Mouse (Mus musculus) common myeloid progenitor, adult 5-6 weeks (primary cell): ENCODE results near the gene Ssxb6. TPM values are rescaled to one million over a fixed set of nuclear protein-coding genes. Genes with fewer than 3 reads are reported as not detected.
"Not testable (repeated sequence)": the region's sequence is repeated elsewhere in the genome, so short reads cannot be mapped to it uniquely, and the experiment has no call there.

Experiments
- ATAC-seq: replicated peaks from 2 replicates; pipeline ENCODE4 v1.8.0; 2016; ENCODE audit warnings: low read depth, mild to moderate bottlenecking, moderate TSS enrichment, inconsistent platforms; ENCODE audit not compliant: poor library complexity, severe bottlenecking
- total RNA-seq: library from RNA; stranded (forward); fragments of 200-1000, 187-1606 nt; gene quantifications from 2 replicates; pipeline ENCODE4 v1.2.3, GENCODE M21; 2017

The Ssxb6 gene
- not detected in 2 replicates for total RNA-seq

GRCm38 (mm10) chrX:8548155-8548554, at the start of gene Ssxb6:
TSS of gene Ssxb6 (minus strand) at chrX:8548255.
- ATAC-seq = not testable (repeated sequence)

GRCm38 (mm10) chrX:8591716-8592115, 43.7 kb upstream of the Ssxb6 start, which contains the start of gene Ssxb3:
TSS of gene Ssxb3 (minus strand) at chrX:8591816.
- ATAC-seq = not testable (repeated sequence)

- ATAC-seq = no peak
Measured at GRCm38 (mm10) chrX:8524854-8525253, 23.2 kb downstream of the Ssxb6 start, which contains the start of gene Gm14459. TSS of gene Gm14459 (minus strand) at chrX:8524954.

Other genes starting within 250 kb of the Ssxb6 start
- gene Ssxb10, start 220.8 kb downstream of the Ssxb6 start, total RNA-seq = not detected in 2 replicates
- not detected in 2 replicates for gene Ssxb9, start 181.3 kb downstream of the Ssxb6 start, total RNA-seq
- not detected in 2 replicates for gene Ssxb1, start 134.9 kb downstream of the Ssxb6 start, total RNA-seq
- gene Ssxb2, start 86.5 kb downstream of the Ssxb6 start, total RNA-seq = not detected in 2 replicates
- not detected in 2 replicates for gene Gm14459, start 23.3 kb downstream of the Ssxb6 start, total RNA-seq
- gene Ssxb3, start 43.6 kb upstream of the Ssxb6 start, total RNA-seq = not detected in 2 replicates
- gene Ssxb8, start 142.6 kb upstream of the Ssxb6 start, total RNA-seq = not detected in 2 replicates
- not detected in 2 replicates for gene Ssx9, start 200.2 kb upstream of the Ssxb6 start, total RNA-seq